7 mouse cellular contexts compared by ENCODE assay signal in genomic region chr4:132983664-132984512, GRCm38 (mm10). TPM values are rescaled to one million over a fixed set of nuclear protein-coding genes. Genes with fewer than 3 reads are reported as not detected.
DNase-seq lines count a peak whose midpoint lies in the region; ATAC-seq lines count a peak whose summit lies in the region.

No protein-coding gene starts in this region.

- H3K9me3 ChIP-seq in midbrain, embryonic 12.5 days, result no peaks in the 10 kb centered on the region

- H3K4me1 ChIP-seq in midbrain, embryonic 12.5 days, result peaks cover 12% of the 10 kb centered on the region

- H3K9ac ChIP-seq in midbrain, embryonic 12.5 days (replicated peaks), result peak overlapping the region; percentile 17

- ATAC-seq in midbrain, embryonic 12.5 days (ENCODE audit: low FRiP score, low read depth), result no peak; the same call in 1 of the 2 replicates

- intact Hi-C loops in left cerebral cortex, postnatal 25 days (cut with DNase I), result no loop called here

- H3K27me3 ChIP-seq in midbrain, embryonic 12.5 days, result no peaks in the 10 kb centered on the region

- H3K4me3 ChIP-seq in midbrain, embryonic 12.5 days, result no peak overlapping the region

- WGBS in midbrain, embryonic 12.5 days, result 46% methylated on average over 7 of the region's 7 CpGs

- peak; percentile 38 to 46 for DNase-seq in left cerebral cortex, postnatal 25 days (ENCODE audit: low spot score in 2 of 2)
- no peak for DNase-seq in left cerebral cortex, adult 18-20 months (ENCODE audit: low spot score in 2 of 2)
- DNase-seq in embryo, embryonic 10.5 days (ENCODE audit: low spot score), result peak; percentile 90
- DNase-seq in frontal cortex, postnatal 14 days (ENCODE audit: low spot score in 2 of 2), result peak; percentile 28 to 35
- DNase-seq in thymus, postnatal 36 days, result peak; percentile 33 to 52
- no peak for DNase-seq in spleen, postnatal 14 days (ENCODE audit: low spot score in 2 of 2)

- H3K27ac ChIP-seq in midbrain, embryonic 12.5 days (replicated peaks), result peak overlapping the region; percentile 84

- no peaks in the 10 kb centered on the region for H3K36me3 ChIP-seq in midbrain, embryonic 12.5 days

- no peak overlapping the region for H3K4me2 ChIP-seq in midbrain, embryonic 12.5 days (replicated peaks)

RNA-seq across cellular contexts. Expression of gene Fgr, which starts 10.0 kb away (rescaled TPM):
- total RNA-seq in left cerebral cortex, postnatal 25 days (2021), result under 1 TPM; 0.18 to 0.25 TPM
- under 1 TPM; 0.26 to 0.59 TPM for total RNA-seq in left cerebral cortex, adult 18-20 months (2021)
- polyA plus RNA-seq in midbrain, embryonic 12.5 days (2016; fragmentation: Nextera tagmentation; extraction: Ambion mirVana), result 0.08 and 0.12 TPM in 2 replicates

RNA-seq across cellular contexts. Expression of gene Ahdc1, which starts 27.2 kb away (rescaled TPM):
- 10 to 100 TPM; 88.2 to 97.6 TPM for total RNA-seq in left cerebral cortex, postnatal 25 days (2021)
- total RNA-seq in left cerebral cortex, adult 18-20 months (2021), result 100 to 1,000 TPM; 108 to 121 TPM
- 8.9 and 9.1 TPM in 2 replicates for polyA plus RNA-seq in midbrain, embryonic 12.5 days (2016; fragmentation: Nextera tagmentation; extraction: Ambion mirVana)

Comparison
In these comparisons a context has a peak if more than half of its experiments do, and no peak if none do; other contexts are left out.
1. DNase-seq: peak in left cerebral cortex, postnatal 25 days (2 of 2), embryo, embryonic 10.5 days (single experiment), frontal cortex, postnatal 14 days (2 of 2) and thymus, postnatal 36 days (2 of 2); none in left cerebral cortex, adult 18-20 months (0 of 2) and spleen, postnatal 14 days (0 of 2).